Mouse (Mus musculus) ES-Bruce4 (cell line): ENCODE data around the gene Rora. TPM values are rescaled to one million over a fixed set of nuclear protein-coding genes. Genes with fewer than 3 reads are reported as not detected.

ENCODE experiments used
- H3K27ac ChIP-seq: 2 replicates; pipeline ENCODE4 v1.5.1; 2012; ENCODE audit warnings: low read length, inconsistent platforms; ENCODE audit not compliant: insufficient read depth
- H3K27me3 ChIP-seq: 2 replicates; pipeline ENCODE4 v1.6.1; 2012; ENCODE audit warnings: mild to moderate bottlenecking, low read length, inconsistent platforms; ENCODE audit not compliant: control insufficient read depth, poor library complexity, insufficient read depth, severe bottlenecking
- H3K36me3 ChIP-seq: 2 replicates; pipeline ENCODE4 v1.6.1; 2012; ENCODE audit warnings: inconsistent platforms, mild to moderate bottlenecking, low read length, moderate library complexity; ENCODE audit not compliant: control insufficient read depth, poor library complexity, insufficient read depth, severe bottlenecking
- H3K4me1 ChIP-seq: one replicate; pipeline ENCODE4 v1.8.1; 2011; ENCODE audit warnings: low read length; ENCODE audit not compliant: control insufficient read depth, insufficient read depth
- H3K4me3 ChIP-seq: 2 replicates; pipeline ENCODE4 v1.5.1; 2011; ENCODE audit warnings: low read depth, mild to moderate bottlenecking, low read length
- H3K9ac ChIP-seq: 2 replicates; pipeline ENCODE4 v1.6.1; 2012; ENCODE audit warnings: low read depth, mild to moderate bottlenecking, inconsistent platforms; ENCODE audit not compliant: poor library complexity, severe bottlenecking
- H3K9me3 ChIP-seq: replicated peaks from 2 replicates; pipeline ENCODE4 v1.6.1; 2012; ENCODE audit warnings: mild to moderate bottlenecking, low read length, inconsistent platforms; ENCODE audit not compliant: control insufficient read depth, poor library complexity, insufficient read depth, severe bottlenecking
- CTCF ChIP-seq: IDR thresholded peaks from one replicate; pipeline ENCODE4 v1.8.1; 2011; ENCODE audit warnings: low read depth, low read length
- EP300 ChIP-seq: IDR thresholded peaks from 2 replicates; pipeline ENCODE4 v1.6.1; 2011; ENCODE audit warnings: low read depth, low read length; ENCODE audit not compliant: insufficient read depth
- POLR2A ChIP-seq: IDR thresholded peaks from one replicate; pipeline ENCODE4 v1.8.1; 2011; ENCODE audit warnings: low read length; ENCODE audit not compliant: insufficient read depth
- polyA plus RNA-seq: library from polyadenylated mRNA; stranded (reverse); fragments of >200 nt; gene quantifications from 2 replicates; pipeline ENCODE4 v1.2.4, GENCODE M21; 2011; ENCODE audit warnings: low read depth; ENCODE audit not compliant: missing spikeins, insufficient read depth, insufficient read length

Gene Rora
- polyA plus RNA-seq, 1 experiment = 3.6 TPM

DNA sequence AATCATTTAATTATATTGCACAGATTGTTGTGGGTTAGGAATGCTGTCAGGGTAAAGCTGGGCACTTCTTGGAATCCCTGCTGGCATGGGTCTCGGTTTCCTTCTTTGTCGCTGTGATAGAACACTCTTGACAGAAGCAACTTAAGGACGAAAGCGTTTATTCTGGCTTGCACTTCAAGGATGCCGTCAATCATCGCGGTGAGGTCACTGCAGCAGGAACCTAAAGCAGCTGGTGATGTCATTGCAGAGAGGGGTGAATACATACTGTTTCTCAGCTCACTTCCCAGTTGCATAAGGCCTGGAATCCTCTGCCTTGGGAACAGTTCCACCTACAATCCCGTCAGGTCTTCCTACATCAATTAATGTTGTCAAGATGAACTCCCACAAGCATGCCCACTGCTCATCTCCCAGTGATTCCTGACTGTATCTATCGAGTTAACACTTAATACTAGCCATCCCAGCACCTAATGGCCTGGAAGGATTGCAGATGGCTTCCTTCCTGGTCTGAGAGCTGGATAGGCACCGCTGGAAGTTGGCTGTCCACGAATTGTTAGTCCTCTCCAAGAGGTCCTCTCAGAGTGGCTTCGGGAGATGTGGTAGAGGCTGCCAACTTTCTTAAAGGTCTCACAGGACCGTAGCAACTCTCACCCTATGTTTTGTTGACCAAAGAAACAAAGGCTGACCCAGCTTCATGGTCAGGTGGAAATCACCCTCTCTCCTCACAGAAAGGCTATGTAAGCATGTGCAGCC lies 334.8 kb downstream of the Rora start:
- no peaks in the 10 kb centered on the region for H3K4me1 ChIP-seq
- no peak overlapping the region for H3K4me3 ChIP-seq
- no peaks in the 10 kb centered on the region for H3K27me3 ChIP-seq
- no peaks in the 10 kb centered on the region for H3K9me3 ChIP-seq
- TF ChIP-seq CTCF (no peak), POLR2A (no peak), EP300 (no peak)
- no peaks in the 10 kb centered on the region for H3K36me3 ChIP-seq
- H3K9ac ChIP-seq = no peak overlapping the region
- no peak overlapping the region for H3K27ac ChIP-seq

DNA sequence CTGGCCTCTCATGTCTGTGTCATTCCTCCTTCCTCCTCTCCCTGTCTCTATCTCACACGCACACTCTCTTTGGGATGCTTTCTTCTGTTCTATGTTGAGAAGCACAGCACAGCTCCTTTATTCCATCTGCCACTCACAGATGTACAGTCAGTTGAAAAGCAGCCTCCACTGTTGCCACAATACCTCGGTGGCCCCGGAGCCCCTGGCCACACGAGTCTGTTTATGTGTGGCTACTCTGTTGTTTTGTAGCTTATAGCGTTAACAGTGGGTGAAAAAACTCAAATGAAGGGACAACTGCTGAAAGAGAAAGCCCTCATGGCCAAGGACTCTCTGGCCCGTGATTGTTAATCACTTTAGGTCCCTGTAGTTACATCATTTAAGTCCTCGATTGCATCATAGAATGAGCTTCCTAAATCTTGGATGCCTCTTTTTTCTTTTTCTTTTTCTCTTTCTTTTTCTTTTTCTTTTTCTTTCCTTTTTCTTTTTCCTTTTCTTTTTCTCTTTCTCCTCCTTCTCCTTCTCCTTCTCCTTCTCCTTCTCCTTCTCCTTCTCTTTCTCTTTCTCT lies 336.4 kb downstream of the Rora start:
- no peak overlapping the region for H3K27ac ChIP-seq
- no peaks in the 10 kb centered on the region for H3K36me3 ChIP-seq
- H3K4me3 ChIP-seq = no peak overlapping the region
- H3K27me3 ChIP-seq = no peaks in the 10 kb centered on the region
- H3K4me1 ChIP-seq = no peaks in the 10 kb centered on the region
- TF ChIP-seq POLR2A (no peak), CTCF (no peak), EP300 (no peak)
- H3K9me3 ChIP-seq = no peaks in the 10 kb centered on the region
- no peak overlapping the region for H3K9ac ChIP-seq

DNA sequence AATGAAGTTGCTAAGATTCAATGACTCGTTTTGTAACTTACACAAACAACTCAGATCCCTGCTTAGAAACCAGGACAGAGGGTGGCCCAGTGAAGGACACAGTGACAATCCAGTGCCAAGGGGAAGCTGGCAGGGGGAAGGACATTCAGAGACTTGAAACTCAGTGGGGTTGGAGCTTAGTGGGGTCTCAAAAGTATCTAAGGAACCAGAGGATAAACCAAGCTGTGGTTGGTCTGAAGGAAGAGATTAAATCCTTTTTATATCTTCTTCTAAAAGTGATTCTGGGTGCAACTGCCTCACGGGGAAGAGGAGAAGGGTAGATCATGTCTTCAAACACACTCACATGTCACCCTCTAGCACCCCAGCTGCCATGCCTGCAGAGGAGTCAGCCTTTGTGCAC lies 340.3 kb downstream of the Rora start:
- Histone ChIP-seq H3K27ac (no peak overlapping the region), H3K36me3 (no peaks in the 10 kb centered on the region), H3K9me3 (peaks cover 2% of the 10 kb centered on the region; the same call in 1 of the 2 replicates), H3K4me1 (no peaks in the 10 kb centered on the region), H3K27me3 (no peaks in the 10 kb centered on the region), H3K9ac (no peak overlapping the region), H3K4me3 (no peak overlapping the region)
- no peak for TF ChIP-seq POLR2A
- no peak for TF ChIP-seq EP300
- no peak for TF ChIP-seq CTCF

DNA sequence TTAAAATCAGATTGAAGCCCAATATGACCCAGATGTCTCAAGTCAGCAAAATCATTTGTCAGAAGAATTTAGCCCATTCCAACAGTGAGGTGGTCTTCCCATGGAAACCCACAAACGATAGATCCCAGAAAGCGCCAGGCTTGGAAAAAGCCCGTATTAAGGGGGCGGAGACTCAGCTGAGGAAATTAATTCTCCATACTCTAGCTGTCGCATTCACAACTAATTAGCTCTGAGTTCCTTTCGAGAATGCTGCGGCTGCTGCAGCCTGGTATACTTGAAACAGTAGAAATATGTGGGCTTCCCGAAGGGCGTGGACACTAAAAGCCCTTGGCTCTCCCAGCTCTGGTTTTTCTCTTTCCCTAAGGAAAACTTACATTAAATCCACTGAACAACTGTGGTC lies 345.4 kb downstream of the Rora start:
- Histone ChIP-seq H3K27me3 (no peaks in the 10 kb centered on the region), H3K36me3 (no peaks in the 10 kb centered on the region), H3K4me1 (no peaks in the 10 kb centered on the region), H3K4me3 (no peak overlapping the region), H3K9ac (no peak overlapping the region), H3K27ac (no peak overlapping the region), H3K9me3 (peaks cover 2% of the 10 kb centered on the region; the same call in 1 of the 2 replicates)
- no peak for TF ChIP-seq POLR2A
- no peak for TF ChIP-seq CTCF
- TF ChIP-seq EP300 = no peak

DNA sequence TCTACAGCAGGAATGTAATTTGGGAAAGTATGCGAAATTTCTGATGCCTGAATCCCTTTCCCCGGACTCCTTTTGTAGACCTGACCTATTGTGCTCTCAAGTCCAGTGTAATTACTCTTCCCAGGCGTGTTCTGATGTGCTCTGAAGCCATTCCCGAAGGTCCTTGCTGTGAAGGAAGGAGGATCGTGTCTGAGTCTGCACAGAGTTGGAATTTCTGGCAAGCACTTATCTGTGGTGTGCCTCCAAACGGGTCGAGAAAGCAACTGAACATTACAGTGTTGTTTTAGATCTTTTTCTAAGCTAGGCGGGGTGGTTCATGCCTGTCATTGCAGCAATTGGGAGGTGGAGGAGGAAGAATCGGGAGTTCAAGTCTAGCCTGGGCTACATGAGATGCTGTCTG lies 350.9 kb downstream of the Rora start:
- no peaks in the 10 kb centered on the region for H3K4me1 ChIP-seq
- H3K4me3 ChIP-seq = no peak overlapping the region
- H3K27ac ChIP-seq = no peak overlapping the region
- H3K9ac ChIP-seq = no peak overlapping the region
- TF ChIP-seq POLR2A (no peak), CTCF (no peak), EP300 (no peak)
- H3K9me3 ChIP-seq = no peaks in the 10 kb centered on the region
- H3K36me3 ChIP-seq = no peaks in the 10 kb centered on the region
- H3K27me3 ChIP-seq = no peaks in the 10 kb centered on the region

DNA sequence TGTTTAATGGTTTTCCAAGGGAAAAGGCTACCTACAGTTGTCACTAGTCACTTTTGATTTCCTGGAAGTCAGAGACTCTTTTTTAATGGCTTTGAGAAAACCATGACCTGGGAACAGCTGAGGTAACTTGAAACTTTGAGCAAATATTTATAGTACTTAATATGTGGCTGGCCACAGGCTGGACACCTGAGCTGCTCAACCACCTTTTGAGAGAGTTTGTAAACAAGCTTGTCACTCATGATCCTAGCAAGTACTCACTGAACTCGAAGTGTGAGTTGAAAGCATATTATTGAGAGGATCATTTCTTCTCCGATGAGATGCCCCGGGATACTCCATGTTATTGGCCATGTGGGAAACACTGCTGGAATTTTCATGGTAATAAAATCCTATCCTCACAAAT lies 353.1 kb downstream of the Rora start:
- TF ChIP-seq POLR2A (no peak), EP300 (no peak), CTCF (no peak)
- H3K4me1 ChIP-seq = no peaks in the 10 kb centered on the region
- no peak overlapping the region for H3K4me3 ChIP-seq
- no peaks in the 10 kb centered on the region for H3K27me3 ChIP-seq
- H3K9me3 ChIP-seq = no peaks in the 10 kb centered on the region
- no peak overlapping the region for H3K27ac ChIP-seq
- H3K9ac ChIP-seq = no peak overlapping the region
- no peaks in the 10 kb centered on the region for H3K36me3 ChIP-seq
